Mouse (Mus musculus) kidney, embryonic 16.5 days (tissue): Measurements from ENCODE around the gene Iqgap2. TPM values are rescaled to one million over a fixed set of nuclear protein-coding genes. Genes with fewer than 3 reads are reported as not detected.

Experiments
- ATAC-seq: fragments of 200-750 bp; cut with Nextera tagmentation; 2 replicates; pipeline ENCODE4 v1.8.0; 2017; ENCODE audit warnings: moderate TSS enrichment; ENCODE audit not compliant: low FRiP score, low TSS enrichment
- H3K27ac ChIP-seq: fragments of 300-500 bp; sonication (generic); 2 replicates; pipeline ENCODE4 v1.5.1; 2014; ENCODE audit warnings: low read length
- H3K27me3 ChIP-seq: fragments of 300-500 bp; sonication (generic); 2 replicates; pipeline ENCODE4 v1.6.1; 2014; ENCODE audit warnings: low read length, control low read depth, mixed read lengths; ENCODE audit not compliant: insufficient read depth
- H3K36me3 ChIP-seq: fragments of 300-500 bp; sonication (generic); 2 replicates; pipeline ENCODE4 v1.6.1; 2014; ENCODE audit warnings: low read length, control low read depth, mixed read lengths; ENCODE audit not compliant: insufficient read depth
- H3K4me1 ChIP-seq: fragments of 300-500 bp; sonication (generic); 2 replicates; pipeline ENCODE4 v1.6.1; 2014; ENCODE audit warnings: low read length, control low read depth, mixed read lengths; ENCODE audit not compliant: insufficient read depth
- H3K4me2 ChIP-seq: fragments of 300-500 bp; sonication (generic); replicated peaks from 2 replicates; pipeline ENCODE4 v1.6.1; 2014; ENCODE audit warnings: low read depth, low read length
- H3K4me3 ChIP-seq: fragments of 300-500 bp; sonication (generic); 2 replicates; pipeline ENCODE4 v1.5.1; 2014; ENCODE audit warnings: mild to moderate bottlenecking, low read length
- H3K9ac ChIP-seq: fragments of 300-500 bp; sonication (generic); replicated peaks from 2 replicates; pipeline ENCODE4 v1.6.1; 2014; ENCODE audit warnings: low read length
- H3K9me3 ChIP-seq: fragments of 300-500 bp; sonication (generic); 2 replicates; pipeline ENCODE4 v1.6.1; 2016; ENCODE audit warnings: low read length, control low read depth
- WGBS: fragments of 180-500 bp; shearing (Covaris S2); extraction: QIAGEN DNeasy Blood & Tissue Kit; methylation state at CpG from one replicate; pipeline ENCODE4 v1.1.7; 2014; 5-methylcytosine and 5-hydroxymethylcytosine counted together
- polyA plus RNA-seq: library from polyadenylated mRNA; unstranded; fragments of >200 nt; fragmentation: Nextera tagmentation; extraction: Ambion mirVana; gene quantifications from 2 replicates; pipeline ENCODE4 v1.2.1, GENCODE M21; 2015

The Iqgap2 gene
- polyA plus RNA-seq, 1 experiment from 2014 or later: 10.5 TPM

DNA sequence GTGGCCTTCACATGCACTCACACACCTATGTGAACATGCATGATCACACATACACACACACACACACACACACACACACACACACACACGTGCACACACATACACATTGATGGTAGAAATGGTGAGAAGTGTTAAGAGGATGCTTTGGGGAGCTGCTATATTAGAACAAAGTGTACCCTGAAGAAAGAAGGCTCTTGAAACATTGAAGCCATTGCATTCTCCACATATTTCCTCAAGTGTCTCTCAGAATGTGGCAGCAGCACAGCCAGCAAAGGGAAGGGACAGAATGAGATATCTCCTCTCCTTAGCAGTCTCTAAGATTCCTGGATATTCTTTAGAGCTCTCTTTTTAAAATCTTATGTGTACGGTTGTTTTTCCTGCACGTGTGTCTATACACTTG lies 270.2 kb downstream of the Iqgap2 start:
- no peaks in the 10 kb centered on the region for H3K9me3 ChIP-seq
- no peak overlapping the region for H3K9ac ChIP-seq
- no peak overlapping the region for H3K4me2 ChIP-seq
- ATAC-seq: no peak
- H3K4me1 ChIP-seq: peaks cover 14% of the 10 kb centered on the region
- WGBS: 78% methylated on average over 3 of the region's 3 CpGs
- no peaks in the 10 kb centered on the region for H3K27me3 ChIP-seq
- no peaks in the 10 kb centered on the region for H3K36me3 ChIP-seq
- H3K27ac ChIP-seq: no peak overlapping the region
- no peak overlapping the region for H3K4me3 ChIP-seq

DNA sequence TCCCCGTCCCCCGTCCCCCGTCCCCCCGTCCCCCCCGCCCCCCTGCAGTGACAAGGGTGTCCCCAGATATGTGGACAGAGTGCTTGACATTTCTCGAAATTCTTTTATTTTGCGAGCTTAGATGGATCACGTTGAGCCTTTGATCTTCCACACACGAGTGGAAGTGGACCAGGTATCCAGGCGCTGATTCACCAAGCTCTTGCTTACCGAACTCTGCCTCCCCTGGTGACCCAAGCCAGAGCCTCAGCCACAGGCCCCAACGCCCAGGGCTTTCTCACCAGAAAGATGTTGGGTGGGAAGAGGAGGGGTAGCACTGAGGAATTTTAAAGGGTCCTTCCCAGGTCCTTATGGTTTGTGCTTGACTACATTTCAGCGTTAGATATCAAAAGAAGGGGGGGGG lies 272.9 kb downstream of the Iqgap2 start:
- peak overlapping the region; percentile 94 for H3K9ac ChIP-seq
- peak overlapping the region; percentile 90 for H3K4me3 ChIP-seq
- no peaks in the 10 kb centered on the region for H3K9me3 ChIP-seq
- H3K4me1 ChIP-seq: peaks cover 30% of the 10 kb centered on the region
- no peaks in the 10 kb centered on the region for H3K36me3 ChIP-seq
- H3K4me2 ChIP-seq: peak overlapping the region; percentile 87
- H3K27me3 ChIP-seq: no peaks in the 10 kb centered on the region
- peak overlapping the region; percentile 85; the same call in 1 of the 2 replicates for H3K27ac ChIP-seq
- ATAC-seq: peak; percentile 22
- WGBS: 7% methylated on average over 13 of the region's 13 CpGs

DNA sequence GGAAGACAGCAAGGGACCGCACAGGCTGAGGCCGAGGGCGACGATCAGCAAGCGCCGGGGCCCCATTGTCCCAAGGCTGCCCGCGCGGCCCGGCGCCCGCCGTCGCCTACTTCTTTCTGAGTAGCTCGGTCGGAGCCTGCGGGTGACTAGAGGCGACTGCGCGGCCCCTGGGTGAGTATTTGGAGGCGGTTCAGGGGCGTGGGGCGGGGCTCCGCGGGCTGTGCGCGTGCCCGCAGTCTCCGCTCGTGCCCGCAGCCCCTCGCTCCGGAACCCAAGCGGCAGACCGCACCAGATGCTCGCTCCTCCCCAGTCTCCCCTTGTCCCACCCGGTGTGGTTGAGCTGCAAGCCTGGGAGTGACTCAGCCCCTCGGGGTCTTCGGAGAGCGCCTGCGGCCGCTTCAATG lies 273.4 kb downstream of the Iqgap2 start, which contains the start of gene F2r:
TSS of gene F2r (minus strand) at position 179 of the 404 bp plus-strand sequence.
- peak within 1 kb of the TSS; percentile 85 for H3K27ac ChIP-seq
- no peaks in the 10 kb centered on the region for H3K36me3 ChIP-seq
- no peaks in the 10 kb centered on the region for H3K9me3 ChIP-seq
- H3K4me1 ChIP-seq: peaks cover 30% of the 10 kb centered on the region
- peak within 1 kb of the TSS; percentile 87 for H3K4me2 ChIP-seq
- peak; percentile 94 for ATAC-seq
- H3K9ac ChIP-seq: peak within 1 kb of the TSS; percentile 94
- under 1% methylated on average over 33 of the region's 42 CpGs for WGBS
- H3K27me3 ChIP-seq: no peaks in the 10 kb centered on the region
- H3K4me3 ChIP-seq: peak within 1 kb of the TSS; percentile 90

DNA sequence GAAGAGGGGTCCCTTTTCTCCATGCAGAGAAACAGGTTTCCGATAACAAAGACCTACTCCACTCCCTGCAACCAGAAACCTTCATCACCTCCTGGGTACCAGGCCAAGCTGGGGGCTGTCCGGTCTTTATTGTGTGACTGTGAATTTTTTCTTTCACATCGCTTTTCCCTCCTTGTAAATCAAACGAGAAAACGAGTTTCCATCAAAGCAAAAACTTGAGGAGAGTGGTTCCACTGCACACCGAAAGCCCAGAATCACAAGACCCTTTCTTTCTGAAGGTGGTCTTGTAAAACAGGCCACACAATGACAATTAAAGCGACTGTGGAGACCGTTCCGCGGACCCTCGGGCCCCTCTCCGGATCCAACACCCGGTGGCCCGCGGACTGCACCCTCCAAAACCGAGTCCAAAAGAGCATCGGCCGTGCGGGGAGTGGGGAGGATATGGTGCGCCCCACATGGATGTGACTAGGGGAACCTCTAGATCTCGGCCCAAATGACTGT lies 274.0 kb downstream of the Iqgap2 start:
- H3K4me1 ChIP-seq: peaks cover 30% of the 10 kb centered on the region
- no peaks in the 10 kb centered on the region for H3K36me3 ChIP-seq
- 0% methylated on average over 21 of the region's 21 CpGs for WGBS
- H3K9ac ChIP-seq: peak overlapping the region; percentile 94
- no peaks in the 10 kb centered on the region for H3K9me3 ChIP-seq
- peak overlapping the region; percentile 90 for H3K4me3 ChIP-seq
- H3K27ac ChIP-seq: peak overlapping the region; percentile 85
- peak overlapping the region; percentile 87 for H3K4me2 ChIP-seq
- ATAC-seq: peak; percentile 50
- H3K27me3 ChIP-seq: no peaks in the 10 kb centered on the region

DNA sequence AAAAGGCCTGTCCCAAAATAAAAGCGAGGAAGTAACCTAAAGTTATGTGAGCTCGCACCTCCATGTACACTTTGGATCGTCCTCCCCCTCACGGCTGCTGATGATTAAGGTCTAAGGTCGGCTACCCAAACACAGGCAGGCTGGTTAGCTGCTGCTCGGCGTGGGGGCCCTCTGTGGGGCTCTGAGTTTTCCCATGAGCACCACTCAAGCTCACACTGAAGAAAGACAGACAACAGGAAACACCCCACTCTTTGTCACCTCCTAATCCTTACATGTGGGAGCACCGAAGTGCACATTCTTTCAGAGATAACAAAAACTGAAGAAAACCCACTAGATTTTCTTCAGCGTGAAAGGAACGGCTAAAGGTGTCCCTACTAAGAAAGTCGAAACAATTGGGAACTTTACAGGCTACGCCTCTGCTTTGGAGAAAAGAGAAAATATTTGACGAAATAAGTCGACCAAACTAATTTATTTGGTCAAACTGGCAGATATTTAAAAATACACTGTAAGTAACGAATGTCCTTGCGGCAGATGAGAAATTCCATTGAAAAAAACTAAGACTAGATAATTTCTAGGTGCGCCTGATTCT lies 274.5 kb downstream of the Iqgap2 start:
- Histone ChIP-seq H3K9ac (peak overlapping the region; percentile 94), H3K36me3 (0 out of 2 replicates have a peak, but pooled peaks cover 2% of the 10 kb centered on the region), H3K9me3 (no peaks in the 10 kb centered on the region), H3K4me1 (peaks cover 30% of the 10 kb centered on the region), H3K4me2 (peak overlapping the region; percentile 87), H3K27ac (peak overlapping the region; percentile 2; the same call in 1 of the 2 replicates), H3K27me3 (no peaks in the 10 kb centered on the region), H3K4me3 (peak overlapping the region; percentile 90)
- WGBS: 8% methylated on average over 17 of the region's 17 CpGs
- no peak for ATAC-seq

DNA sequence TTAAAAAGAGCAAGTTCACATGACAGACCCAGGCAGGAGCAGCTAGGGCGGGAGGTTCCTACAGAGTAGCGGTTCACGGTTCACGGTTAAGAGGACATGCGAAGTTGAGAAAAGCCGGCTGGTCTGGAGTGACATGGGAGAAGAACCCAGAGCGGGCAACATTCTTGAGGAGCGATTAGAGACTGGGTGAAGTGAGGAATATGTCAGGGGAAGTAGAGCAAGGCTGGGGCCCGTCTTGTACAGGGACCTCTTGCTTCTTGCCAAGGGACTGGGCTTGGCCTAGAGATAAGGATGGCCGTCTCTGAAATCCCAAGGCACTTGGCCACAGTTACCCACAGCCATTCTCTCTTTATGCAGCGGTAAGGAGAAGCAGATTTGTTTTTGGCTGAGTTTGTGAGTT lies 275.2 kb downstream of the Iqgap2 start:
- Histone ChIP-seq H3K4me1 (peaks cover 35% of the 10 kb centered on the region), H3K36me3 (0 out of 2 replicates have a peak, but pooled peaks cover 7% of the 10 kb centered on the region), H3K9me3 (no peaks in the 10 kb centered on the region), H3K27ac (peak overlapping the region; percentile 2; the same call in 1 of the 2 replicates), H3K4me2 (peak overlapping the region; percentile 87), H3K27me3 (no peaks in the 10 kb centered on the region), H3K4me3 (peak overlapping the region; percentile 90), H3K9ac (peak overlapping the region; percentile 94)
- WGBS: 7% methylated on average over 11 of the region's 11 CpGs
- peak; percentile 21; the same call in 1 of the 2 replicates for ATAC-seq

DNA sequence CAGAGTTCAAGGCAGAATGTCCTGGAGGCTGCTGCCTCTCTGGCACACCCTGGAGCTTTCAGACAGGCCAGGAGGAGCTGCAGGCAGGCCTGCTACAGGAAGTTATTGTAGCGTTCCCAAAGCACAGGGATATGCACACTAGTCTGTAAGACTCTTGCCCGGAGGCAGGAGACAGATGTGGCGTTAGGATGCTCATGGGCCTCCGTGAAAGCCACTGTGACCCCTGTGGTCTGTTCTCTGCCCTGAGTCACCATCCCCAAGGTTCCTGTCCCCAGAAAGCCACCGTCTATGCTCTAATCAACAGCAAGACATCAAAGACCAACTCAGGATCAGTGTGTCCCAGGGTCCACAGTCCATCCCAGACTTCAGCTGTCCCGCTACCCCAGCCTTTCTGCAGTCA lies 277.0 kb downstream of the Iqgap2 start:
- Histone ChIP-seq H3K4me1 (peaks cover 35% of the 10 kb centered on the region), H3K36me3 (peaks cover 13% of the 10 kb centered on the region), H3K4me3 (0 out of 2 replicates have a peak overlapping the region, but pooled peaks have one; percentile 1), H3K27me3 (no peaks in the 10 kb centered on the region), H3K27ac (no peak overlapping the region), H3K9me3 (no peaks in the 10 kb centered on the region), H3K4me2 (no peak overlapping the region; the same call in 1 of the 2 replicates), H3K9ac (no peak overlapping the region)
- WGBS: 54% methylated on average over 6 of the region's 6 CpGs
- no peak for ATAC-seq

DNA sequence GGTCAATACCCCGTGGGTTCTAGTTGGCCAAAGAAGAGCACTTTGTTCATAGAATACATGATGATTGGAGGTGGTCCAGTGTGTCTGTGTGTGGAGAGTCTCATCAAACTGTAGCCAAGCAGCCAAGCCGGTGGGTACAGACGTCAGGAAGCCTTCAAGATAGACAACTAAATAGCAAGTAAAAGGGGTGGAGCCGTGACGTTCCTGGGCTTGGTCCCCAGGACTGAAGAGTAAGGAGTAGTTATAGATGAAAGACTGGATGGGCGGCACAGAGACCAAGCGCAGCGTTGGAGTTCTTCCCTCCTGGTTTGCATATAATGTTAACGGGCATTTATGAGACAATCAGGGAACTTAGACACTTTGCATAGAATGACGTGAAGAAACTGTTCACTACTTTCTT lies 279.5 kb downstream of the Iqgap2 start:
- no peak for ATAC-seq
- Histone ChIP-seq H3K9ac (no peak overlapping the region), H3K9me3 (peaks cover 7% of the 10 kb centered on the region), H3K27me3 (no peaks in the 10 kb centered on the region), H3K36me3 (peaks cover 14% of the 10 kb centered on the region), H3K4me3 (no peak overlapping the region), H3K27ac (0 out of 2 replicates have a peak overlapping the region, but pooled peaks have one; percentile 7), H3K4me1 (peaks cover 29% of the 10 kb centered on the region), H3K4me2 (no peak overlapping the region)
- 88% methylated on average over 10 of the region's 10 CpGs for WGBS

DNA sequence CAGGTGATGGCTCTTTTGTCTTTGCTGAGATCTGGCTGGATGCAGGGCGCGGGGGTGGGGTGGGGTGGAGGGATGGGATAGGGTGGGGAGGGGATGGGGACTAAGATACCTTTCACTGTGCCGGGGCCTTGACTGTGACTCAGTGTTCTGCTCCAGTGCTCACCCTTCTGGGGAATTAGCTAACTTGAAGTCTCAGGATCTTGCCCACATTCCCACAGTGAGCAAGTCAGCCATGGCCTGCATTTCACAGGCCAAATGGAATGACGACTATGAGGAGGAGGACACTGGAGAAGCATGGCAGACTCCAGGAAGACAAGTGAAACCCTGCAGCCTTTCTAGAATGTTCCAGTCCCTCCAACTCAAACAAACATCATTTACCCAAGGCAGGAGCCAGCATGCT lies 280.0 kb downstream of the Iqgap2 start:
- no peak overlapping the region for H3K9ac ChIP-seq
- no peak overlapping the region for H3K4me3 ChIP-seq
- H3K36me3 ChIP-seq: peaks cover 18% of the 10 kb centered on the region
- H3K27ac ChIP-seq: 0 out of 2 replicates have a peak overlapping the region, but pooled peaks have one; percentile 7
- peaks cover 7% of the 10 kb centered on the region for H3K9me3 ChIP-seq
- H3K4me1 ChIP-seq: peaks cover 24% of the 10 kb centered on the region
- H3K4me2 ChIP-seq: no peak overlapping the region
- no peaks in the 10 kb centered on the region for H3K27me3 ChIP-seq
- 64% methylated on average over 4 of the region's 4 CpGs for WGBS
- ATAC-seq: peak; percentile 55
